Mouse (Mus musculus) MEL (cell line): Measurements from ENCODE around the gene Galnt17. TPM values are rescaled to one million over a fixed set of nuclear protein-coding genes. Genes with fewer than 3 reads are reported as not detected.

Experiments used
- DNase-seq: peaks from one replicate; pipeline ENCODE4 v3.0.0; 2011; ENCODE audit warnings: low read depth, low spot score
- H3K27ac ChIP-seq: 2 replicates; pipeline ENCODE4 v1.5.1; 2012; ENCODE audit warnings: low read depth, mild to moderate bottlenecking, control low read depth, low read length, moderate library complexity; ENCODE audit not compliant: control insufficient read depth
- H3K27me3 ChIP-seq, 2 experiments: fragments of 150-350 bp in 1 of 2; sonication (generic) in 1 of 2; 2 replicates each; pipeline ENCODE4 v1.6.1; 2012; ENCODE audit warnings: low read length in 2 of 2, mild to moderate bottlenecking in 2 of 2, improper control_type of control experiment in 1 of 2, moderate library complexity in 1 of 2; ENCODE audit not compliant: insufficient read depth in 2 of 2, control insufficient read depth in 1 of 2
- H3K36me3 ChIP-seq, 2 experiments: 2 replicates each; pipeline ENCODE4 v1.6.1; 2012 to 2014; ENCODE audit warnings: low read length in 2 of 2, improper control_type of control experiment in 1 of 2, inconsistent platforms in 1 of 2, mild to moderate bottlenecking in 1 of 2; ENCODE audit not compliant: insufficient read depth in 2 of 2, control insufficient read depth in 1 of 2
- H3K4me1 ChIP-seq, 2 experiments: fragments of 150-350 bp in 1 of 2; sonication (generic) in 1 of 2; 2 replicates each; pipeline ENCODE4 v1.6.1; 2012; ENCODE audit warnings: low read length in 2 of 2, improper control_type of control experiment in 1 of 2, mild to moderate bottlenecking in 1 of 2; ENCODE audit not compliant: insufficient read depth in 2 of 2, control insufficient read depth in 1 of 2
- H3K4me3 ChIP-seq, 2 experiments: fragments of 150-350 bp in 1 of 2; sonication (generic) in 1 of 2; 2 replicates each; pipeline ENCODE4 v1.5.1; 2012; ENCODE audit warnings: low read depth in 2 of 2, low read length in 2 of 2, mild to moderate bottlenecking in 2 of 2, moderate library complexity in 2 of 2, control low read depth in 1 of 2, improper control_type of control experiment in 1 of 2; ENCODE audit not compliant: control insufficient read depth in 1 of 2, insufficient read depth in 1 of 2
- H3K79me2 ChIP-seq: 2 replicates; pipeline ENCODE4 v1.6.1; 2012; ENCODE audit warnings: mild to moderate bottlenecking, low read length, moderate library complexity; ENCODE audit not compliant: control insufficient read depth, poor library complexity, insufficient read depth
- H3K9ac ChIP-seq: 2 replicates; pipeline ENCODE4 v1.6.1; 2012; ENCODE audit warnings: low read depth, mild to moderate bottlenecking, control low read depth, low read length, moderate library complexity; ENCODE audit not compliant: control insufficient read depth, poor library complexity, severe bottlenecking
- H3K9me3 ChIP-seq: fragments of 150-350 bp; sonication (generic); replicated peaks from 2 replicates; pipeline ENCODE4 v1.6.1; 2012; ENCODE audit warnings: mild to moderate bottlenecking, low read length, improper control_type of control experiment, moderate library complexity; ENCODE audit not compliant: insufficient read depth
- BHLHE40 ChIP-seq: IDR thresholded peaks from 2 replicates; pipeline ENCODE4 v1.6.1; 2012; ENCODE audit warnings: low read depth, mild to moderate bottlenecking, inconsistent platforms, low read length, improper control_type of control experiment, borderline replicate concordance
- CHD2 ChIP-seq: IDR thresholded peaks from 2 replicates; pipeline ENCODE4 v1.6.1; 2011; ENCODE audit warnings: low read length, improper control_type of control experiment
- CTCF ChIP-seq, 3 experiments: IDR thresholded peaks in 2 of 3; conservative IDR thresholded peaks in 1 of 3; 2 replicates each; pipeline ENCODE4 v1.5.1; 2011 to 2012; ENCODE audit warnings: low read length in 3 of 3, low read depth in 2 of 3, mild to moderate bottlenecking in 2 of 3, improper control_type of control experiment in 1 of 3, inconsistent platforms in 1 of 3, mixed read lengths in 1 of 3, moderate library complexity in 1 of 3; ENCODE audit not compliant: control insufficient read depth in 1 of 3, insufficient read depth in 1 of 3, poor library complexity in 1 of 3, severe bottlenecking in 1 of 3
- ELF1 ChIP-seq: IDR thresholded peaks from 2 replicates; pipeline ENCODE4 v1.6.1; 2014; ENCODE audit warnings: low read depth, mild to moderate bottlenecking, inconsistent platforms, low read length, improper control_type of control experiment, moderate library complexity
- GABPA ChIP-seq: IDR thresholded peaks from 2 replicates; pipeline ENCODE4 v1.6.1; 2012; ENCODE audit warnings: low read depth, mild to moderate bottlenecking, inconsistent platforms, low read length, improper control_type of control experiment, moderate library complexity
- GATA1 ChIP-seq: IDR thresholded peaks from 2 replicates; pipeline ENCODE4 v1.6.1; 2011; ENCODE audit warnings: low read depth, low read length, improper control_type of control experiment
- JUND ChIP-seq: IDR thresholded peaks from 2 replicates; pipeline ENCODE4 v1.6.1; 2011; ENCODE audit warnings: low read depth, mild to moderate bottlenecking, improper control_type of control experiment, low read length
- MAFK ChIP-seq: IDR thresholded peaks from 2 replicates; pipeline ENCODE4 v1.6.1; 2011; ENCODE audit warnings: low read depth, mild to moderate bottlenecking, low read length, improper control_type of control experiment, borderline replicate concordance
- MAZ ChIP-seq: IDR thresholded peaks from 2 replicates; pipeline ENCODE4 v1.6.1; 2012; ENCODE audit warnings: low read depth, mild to moderate bottlenecking, inconsistent platforms, low read length, improper control_type of control experiment
- MXI1 ChIP-seq: IDR thresholded peaks from 2 replicates; pipeline ENCODE4 v1.6.1; 2011; ENCODE audit warnings: mild to moderate bottlenecking, low read depth, low read length, improper control_type of control experiment
- MYC ChIP-seq: IDR thresholded peaks from 2 replicates; pipeline ENCODE4 v1.6.1; 2011; ENCODE audit warnings: low read depth, mild to moderate bottlenecking, low read length, improper control_type of control experiment, moderate library complexity
- NELFE ChIP-seq: IDR thresholded peaks from 2 replicates; pipeline ENCODE4 v1.6.1; 2011; ENCODE audit warnings: low read depth, low read length, improper control_type of control experiment
- RAD21 ChIP-seq: IDR thresholded peaks from 2 replicates; pipeline ENCODE4 v1.6.1; 2011; ENCODE audit warnings: mild to moderate bottlenecking, low read depth, low read length, improper control_type of control experiment
- SIN3A ChIP-seq: IDR thresholded peaks from 2 replicates; pipeline ENCODE4 v1.6.1; 2012; ENCODE audit warnings: low read length, improper control_type of control experiment, inconsistent platforms
- SMC3 ChIP-seq: IDR thresholded peaks from 2 replicates; pipeline ENCODE4 v1.6.1; 2011; ENCODE audit warnings: low read depth, low read length, improper control_type of control experiment
- TAL1 ChIP-seq: IDR thresholded peaks from 2 replicates; pipeline ENCODE4 v1.6.1; 2012; ENCODE audit warnings: mild to moderate bottlenecking, inconsistent platforms, low read length, moderate library complexity, mixed read lengths
- TBP ChIP-seq: IDR thresholded peaks from 2 replicates; pipeline ENCODE4 v1.8.0; 2011; ENCODE audit warnings: low read depth, low read length, improper control_type of control experiment
- USF1 ChIP-seq: IDR thresholded peaks from 2 replicates; pipeline ENCODE4 v1.6.1; 2014; ENCODE audit warnings: low read depth, mild to moderate bottlenecking, inconsistent platforms, low read length, improper control_type of control experiment, moderate library complexity
- USF2 ChIP-seq, 2 experiments: IDR thresholded peaks; 2 replicates each; pipeline ENCODE4 v1.6.1; 2011 to 2012; ENCODE audit warnings: improper control_type of control experiment in 2 of 2, low read length in 2 of 2, borderline replicate concordance in 1 of 2, inconsistent platforms in 1 of 2, low read depth in 1 of 2, mild to moderate bottlenecking in 1 of 2; ENCODE audit not compliant: insufficient read depth in 1 of 2
- ZC3H11A ChIP-seq: IDR thresholded peaks from 2 replicates; pipeline ENCODE4 v1.6.1; 2012; ENCODE audit warnings: low read depth, mild to moderate bottlenecking, inconsistent platforms, low read length, improper control_type of control experiment
- ZKSCAN1 ChIP-seq: IDR thresholded peaks from 2 replicates; pipeline ENCODE4 v1.6.1; 2012; ENCODE audit warnings: low read depth, mild to moderate bottlenecking, inconsistent platforms, low read length, improper control_type of control experiment, moderate library complexity
- ZMIZ1 ChIP-seq: IDR thresholded peaks from 2 replicates; pipeline ENCODE4 v1.6.1; 2012; ENCODE audit warnings: low read depth, mild to moderate bottlenecking, inconsistent platforms, low read length, improper control_type of control experiment, moderate library complexity
- ZNF384 ChIP-seq: IDR thresholded peaks from 2 replicates; pipeline ENCODE4 v1.6.1; 2012; ENCODE audit warnings: low read depth, mild to moderate bottlenecking, inconsistent platforms, low read length, improper control_type of control experiment
- polyA plus RNA-seq, 2 experiments: library from polyadenylated mRNA; stranded (reverse) in 1 of 2; unstranded in 1 of 2; fragments of >175 nt in 1 of 2; fragments of >200 nt in 1 of 2; gene quantifications; 2 replicates each; pipeline versions ENCODE4 v1.2.1 to v1.2.4; 2012; ENCODE audit warnings: low replicate concordance in 2 of 2, low read depth in 1 of 2; ENCODE audit not compliant: insufficient read length in 2 of 2, insufficient read depth in 1 of 2, missing spikeins in 1 of 2
- total RNA-seq: library from RNA; depleted of rRNA; stranded (reverse); fragments of 300-350 nt; gene quantifications from 2 replicates; pipeline ENCODE4 v1.2.3, GENCODE M21; 2012

The Galnt17 gene
- total and polyA plus RNA-seq, 3 experiments, result not detected

DNA sequence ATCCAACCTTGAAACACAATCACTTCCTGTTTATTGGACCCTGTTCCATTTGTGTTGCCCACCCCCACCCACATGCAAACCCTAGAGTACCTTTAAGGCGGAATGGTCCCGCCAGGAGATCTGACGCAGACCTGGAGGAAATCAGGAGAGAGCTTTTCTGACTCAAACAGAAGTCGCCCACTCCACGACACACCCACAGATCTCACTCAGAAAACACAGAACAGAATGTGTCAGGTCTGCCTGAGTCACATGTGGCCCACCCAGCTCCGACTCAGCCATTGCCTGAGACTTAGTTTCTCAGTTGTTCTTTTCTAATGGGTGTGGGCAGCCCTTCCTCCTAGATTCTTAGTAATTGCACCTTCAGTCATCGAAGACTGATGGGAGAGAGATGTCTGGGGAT is 453.9 kb downstream of the Galnt17 start:
- Histone ChIP-seq H3K9ac (no peak overlapping the region), H3K4me3 (no peak overlapping the region), H3K36me3 (no peaks in the 10 kb centered on the region), H3K27ac (no peak overlapping the region), H3K4me1 (no peaks in the 10 kb centered on the region), H3K79me2 (no peaks in the 10 kb centered on the region), H3K27me3 (no peaks in the 10 kb centered on the region), H3K9me3 (no peaks in the 10 kb centered on the region)
- DNase-seq, result no peak
- no peak for TF ChIP-seq CTCF (IDR thresholded peaks at IDR 0.05 in 2 of 3, conservative IDR thresholded peaks at IDR 0.05 in 1 of 3; ENCODE audit: control insufficient read depth in 1 of 3, insufficient read depth in 1 of 3, low read depth in 2 of 3, low read length in 3 of 3, poor library complexity in 1 of 3, severe bottlenecking in 1 of 3)
- TF ChIP-seq ZMIZ1, result no peak
- no peak for TF ChIP-seq MXI1
- TF ChIP-seq SIN3A, result no peak
- TF ChIP-seq ZKSCAN1, result no peak
- no peak for TF ChIP-seq ZNF384
- TF ChIP-seq CHD2, result no peak
- TF ChIP-seq TBP, result no peak
- TF ChIP-seq GATA1, result no peak
- TF ChIP-seq NELFE, result no peak
- TF ChIP-seq MYC, result no peak
- no peak for TF ChIP-seq ELF1
- no peak for TF ChIP-seq USF1
- TF ChIP-seq TAL1, result no peak
- no peak for TF ChIP-seq BHLHE40
- TF ChIP-seq MAFK, result no peak

DNA sequence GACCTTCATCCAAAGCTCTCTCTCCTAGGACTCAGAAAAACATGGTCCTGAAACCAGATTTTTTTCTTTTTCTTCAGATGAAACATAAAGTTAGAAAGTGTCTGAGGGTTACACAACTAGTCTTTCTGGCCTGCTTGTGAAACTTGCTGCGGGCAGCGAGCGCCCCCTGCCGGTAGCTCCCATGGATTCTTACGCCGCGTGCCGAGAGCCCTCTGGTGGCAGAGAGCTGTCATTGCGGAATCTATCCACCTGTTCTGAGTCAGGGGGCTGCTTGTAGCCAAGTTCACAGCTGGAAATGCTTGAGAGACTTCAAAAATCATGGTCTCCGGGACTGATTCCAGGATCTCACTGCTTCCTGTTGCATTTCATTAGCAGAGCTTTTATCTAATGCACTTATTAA is 454.9 kb downstream of the Galnt17 start:
- TF ChIP-seq SMC3 (peak; percentile 90), ZC3H11A (peak; percentile 84), BHLHE40 (0 out of 2 replicates have a peak, but pooled peaks have one; percentile 36), USF2 (IDR thresholded peaks at IDR 0.05; ENCODE audit: borderline replicate concordance in 1 of 2, insufficient read depth in 1 of 2, low read depth in 1 of 2, low read length in 2 of 2) (no peak), RAD21 (peak; percentile 89), GABPA (no peak), MAZ (peak; percentile 32; the same call in 1 of the 2 replicates), JUND (no peak), CTCF (IDR thresholded peaks at IDR 0.05 in 2 of 3, conservative IDR thresholded peaks at IDR 0.05 in 1 of 3; ENCODE audit: control insufficient read depth in 1 of 3, insufficient read depth in 1 of 3, low read depth in 2 of 3, low read length in 3 of 3, poor library complexity in 1 of 3, severe bottlenecking in 1 of 3) (peak in 2 of 3 experiments; percentile 91 to 100; a peak in 5 of 6 replicates)
- H3K9me3 ChIP-seq, result no peaks in the 10 kb centered on the region
- DNase-seq, result peak; percentile 79

More for the DNA sequence above, 454.9 kb downstream of the Galnt17 start:
- H3K4me3 ChIP-seq, result no peak overlapping the region
- no peaks in the 10 kb centered on the region for H3K27me3 ChIP-seq
- H3K27ac ChIP-seq, result no peak overlapping the region
- no peaks in the 10 kb centered on the region for H3K4me1 ChIP-seq
- no peaks in the 10 kb centered on the region for H3K79me2 ChIP-seq
- no peaks in the 10 kb centered on the region for H3K36me3 ChIP-seq
- H3K9ac ChIP-seq, result no peak overlapping the region
